Mouse (Mus musculus) urinary bladder, postnatal 4 days (tissue): Measurements from ENCODE around the gene Mrpl4.

Source experiments
- DNase-seq, 2 experiments: peaks; one replicate each; pipeline ENCODE4 v3.0.0; 2021 to 2022; ENCODE audit warnings: low spot score in 2 of 2

Mrpl4 gene

DNA sequence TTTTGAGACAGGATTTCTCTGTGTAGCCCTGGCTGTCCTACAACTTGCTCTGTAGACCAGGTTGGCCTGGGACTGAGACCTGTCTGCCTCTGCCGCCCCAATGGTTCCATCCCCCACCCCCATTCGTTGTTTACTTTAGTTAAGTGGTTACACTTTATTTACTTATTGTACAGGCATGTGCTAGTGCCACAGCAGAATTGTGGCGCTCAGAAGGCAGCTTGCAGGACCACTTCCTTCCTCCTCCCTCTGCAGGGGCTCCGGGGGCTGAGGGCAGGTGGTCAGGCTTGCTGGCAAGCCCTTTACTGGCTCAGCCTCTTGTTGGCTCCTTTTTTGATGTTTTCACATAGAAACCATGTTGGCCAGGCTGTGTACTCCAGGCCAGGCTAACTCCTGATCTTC is 14.6 kb downstream of the Mrpl4 start:
- no peak for DNase-seq

DNA sequence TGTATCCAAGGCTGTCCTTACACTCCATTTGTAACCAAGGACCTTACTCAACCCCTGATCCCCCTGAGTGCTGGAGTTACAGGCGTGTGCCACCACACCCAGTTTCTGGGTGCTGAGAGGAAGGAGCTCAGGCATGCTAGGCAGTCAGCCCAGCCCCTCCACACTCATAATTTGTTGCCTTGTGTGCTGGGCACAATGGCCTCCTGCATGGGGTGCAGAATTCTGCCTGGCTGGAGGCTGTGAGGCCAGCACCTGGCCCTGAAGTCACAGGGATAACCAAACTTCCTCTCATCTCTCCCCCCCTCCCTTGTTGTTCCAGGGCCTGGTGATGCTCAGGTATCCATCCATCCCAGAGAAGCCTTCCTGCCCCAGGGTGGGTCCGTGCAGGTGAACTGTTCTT is 16.1 kb downstream of the Mrpl4 start:
- no peak for DNase-seq

DNA sequence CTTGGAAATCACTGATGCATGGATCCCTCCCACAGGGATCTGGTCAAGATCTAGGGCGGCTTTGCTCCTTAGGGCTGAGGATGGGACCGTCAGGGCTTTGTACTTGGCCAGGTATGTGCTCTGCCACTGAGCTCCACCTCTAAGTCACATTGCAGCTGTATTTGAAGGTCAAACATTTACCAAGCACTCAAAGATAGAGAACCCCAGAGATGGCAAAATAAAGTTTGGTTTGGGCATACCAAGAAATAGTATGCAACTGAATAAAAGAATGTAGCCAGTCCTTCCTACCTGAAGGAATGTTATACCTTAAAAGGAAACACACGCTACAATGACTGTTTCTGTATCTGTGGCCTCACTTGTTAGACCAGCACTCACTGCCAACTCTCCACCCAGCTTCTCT is 18.8 kb downstream of the Mrpl4 start:
- no peak for DNase-seq

DNA sequence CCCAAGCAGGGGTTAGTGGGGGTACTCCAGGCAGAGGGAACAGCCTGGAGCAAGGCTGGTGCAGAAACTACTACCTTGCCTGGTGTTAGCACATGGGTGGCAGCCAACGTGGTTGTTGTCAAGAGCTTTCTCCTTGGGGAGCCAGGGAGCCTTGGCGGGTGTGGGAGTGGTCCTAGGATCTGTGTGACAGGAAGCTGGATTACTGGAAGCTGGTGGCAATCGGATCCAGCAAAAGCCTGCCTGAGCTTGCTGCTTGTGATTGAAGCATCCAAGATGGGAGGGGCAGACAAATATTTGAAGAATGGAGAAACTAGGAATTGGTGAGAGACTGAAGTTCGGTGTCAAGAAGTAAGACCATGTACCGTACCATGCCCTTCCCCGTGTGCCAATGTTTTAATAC is 19.8 kb downstream of the Mrpl4 start:
- no peak for DNase-seq

DNA sequence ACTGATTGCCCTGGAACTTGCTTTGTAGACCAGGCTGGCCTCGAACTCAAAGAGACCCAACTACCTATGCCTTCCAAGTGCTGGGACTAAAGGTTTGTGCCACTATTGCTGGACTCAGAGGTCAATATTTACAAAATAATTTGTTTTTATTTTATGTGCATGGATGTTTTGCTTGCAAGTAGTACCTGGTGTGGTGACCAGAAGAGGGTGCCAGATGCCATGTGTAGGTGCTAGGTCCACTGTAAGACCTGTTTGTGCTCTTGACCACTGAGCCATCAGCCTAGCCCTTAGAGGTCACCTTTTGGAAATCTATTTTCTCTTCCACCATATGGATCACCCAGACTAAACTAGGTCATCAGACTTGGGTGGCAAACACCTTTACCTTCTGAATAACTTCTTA is 20.2 kb downstream of the Mrpl4 start:
- DNase-seq, result no peak

DNA sequence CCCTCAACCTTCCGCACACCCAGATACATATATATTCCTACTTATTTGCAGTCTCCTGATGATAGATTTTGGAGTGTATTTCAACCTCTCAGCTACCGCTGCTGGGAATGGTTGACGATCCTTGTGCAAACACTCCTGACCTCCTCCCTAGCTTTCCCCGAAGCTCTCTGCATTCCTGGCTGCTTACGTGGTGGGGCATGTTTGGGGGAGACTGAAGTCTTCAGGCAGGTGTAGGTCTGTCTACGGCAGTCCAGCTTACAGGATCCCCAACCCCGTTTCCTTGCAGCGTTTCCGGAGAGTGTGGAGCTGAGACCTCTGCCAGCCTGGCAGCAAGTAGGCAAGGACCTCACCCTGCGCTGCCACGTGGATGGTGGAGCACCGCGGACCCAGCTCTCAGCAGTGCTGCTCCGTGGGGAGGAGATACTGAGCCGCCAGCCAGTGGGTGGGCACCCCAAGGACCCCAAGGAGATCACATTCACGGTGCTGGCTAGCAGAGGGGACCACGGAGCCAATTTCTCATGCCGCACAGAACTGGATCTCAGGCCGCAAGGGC is 22.8 kb downstream of the Mrpl4 start:
- DNase-seq, result no peak

DNA sequence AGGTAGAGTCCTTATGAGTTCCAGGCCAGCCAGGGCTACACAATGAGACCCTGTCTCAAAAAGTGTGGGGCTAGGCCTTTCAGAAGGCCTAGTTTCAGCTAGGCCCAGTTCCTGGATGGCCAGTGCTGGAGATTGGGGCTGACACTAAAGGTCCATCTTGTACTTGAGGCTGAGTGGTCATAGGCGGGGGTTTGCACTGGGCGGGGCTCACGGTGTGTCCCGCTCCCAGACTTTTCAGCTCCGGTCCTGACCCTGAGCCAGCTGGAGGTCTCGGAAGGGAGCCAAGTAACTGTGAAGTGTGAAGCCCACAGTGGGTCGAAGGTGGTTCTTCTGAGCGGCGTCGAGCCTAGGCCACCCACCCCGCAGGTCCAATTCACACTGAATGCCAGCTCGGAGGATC is 24.3 kb downstream of the Mrpl4 start:
- DNase-seq, result no peak

DNA sequence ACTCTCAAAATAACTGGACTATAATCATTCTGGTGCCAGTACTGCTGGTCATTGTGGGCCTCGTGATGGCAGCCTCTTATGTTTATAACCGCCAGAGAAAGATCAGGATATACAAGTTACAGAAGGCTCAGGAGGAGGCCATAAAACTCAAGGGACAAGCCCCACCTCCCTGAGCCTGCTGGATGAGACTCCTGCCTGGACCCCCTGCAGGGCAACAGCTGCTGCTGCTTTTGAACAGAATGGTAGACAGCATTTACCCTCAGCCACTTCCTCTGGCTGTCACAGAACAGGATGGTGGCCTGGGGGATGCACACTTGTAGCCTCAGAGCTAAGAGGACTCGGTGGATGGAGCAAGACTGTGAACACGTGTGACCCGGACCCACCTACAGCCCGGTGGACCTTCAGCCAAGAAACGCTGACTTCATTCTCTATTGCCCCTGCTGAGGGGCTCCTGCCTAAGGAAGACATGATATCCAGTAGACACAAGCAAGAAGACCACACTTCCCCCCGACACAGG is 25.3 kb downstream of the Mrpl4 start:
- no peak for DNase-seq

DNA sequence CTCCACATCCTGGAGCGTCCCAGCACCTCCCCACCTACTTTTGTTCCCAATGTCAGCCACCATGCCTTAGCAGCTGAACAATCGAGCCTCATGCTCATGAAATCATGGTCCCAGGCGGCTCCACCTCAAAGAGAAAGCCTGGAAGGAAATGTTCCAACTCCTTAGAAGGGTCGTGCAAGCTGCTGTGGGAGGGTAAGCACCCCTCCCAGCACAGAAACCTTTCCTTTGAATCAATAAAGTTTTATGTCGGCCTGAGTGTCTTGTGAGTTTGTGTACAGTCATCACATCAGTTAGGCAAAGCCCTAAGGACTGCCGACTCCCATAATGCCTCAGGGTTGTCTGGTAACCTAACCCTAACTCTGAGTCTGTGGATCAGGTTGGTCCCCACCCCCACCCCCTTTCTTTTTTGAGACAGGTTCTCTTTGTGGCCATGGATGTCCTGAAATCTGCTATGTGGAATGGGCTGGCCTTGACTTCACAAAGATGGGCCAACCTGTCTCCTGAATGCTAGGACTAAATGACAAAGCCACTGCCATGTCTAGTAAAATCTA is 26.1 kb downstream of the Mrpl4 start:
- DNase-seq, result no peak

DNA sequence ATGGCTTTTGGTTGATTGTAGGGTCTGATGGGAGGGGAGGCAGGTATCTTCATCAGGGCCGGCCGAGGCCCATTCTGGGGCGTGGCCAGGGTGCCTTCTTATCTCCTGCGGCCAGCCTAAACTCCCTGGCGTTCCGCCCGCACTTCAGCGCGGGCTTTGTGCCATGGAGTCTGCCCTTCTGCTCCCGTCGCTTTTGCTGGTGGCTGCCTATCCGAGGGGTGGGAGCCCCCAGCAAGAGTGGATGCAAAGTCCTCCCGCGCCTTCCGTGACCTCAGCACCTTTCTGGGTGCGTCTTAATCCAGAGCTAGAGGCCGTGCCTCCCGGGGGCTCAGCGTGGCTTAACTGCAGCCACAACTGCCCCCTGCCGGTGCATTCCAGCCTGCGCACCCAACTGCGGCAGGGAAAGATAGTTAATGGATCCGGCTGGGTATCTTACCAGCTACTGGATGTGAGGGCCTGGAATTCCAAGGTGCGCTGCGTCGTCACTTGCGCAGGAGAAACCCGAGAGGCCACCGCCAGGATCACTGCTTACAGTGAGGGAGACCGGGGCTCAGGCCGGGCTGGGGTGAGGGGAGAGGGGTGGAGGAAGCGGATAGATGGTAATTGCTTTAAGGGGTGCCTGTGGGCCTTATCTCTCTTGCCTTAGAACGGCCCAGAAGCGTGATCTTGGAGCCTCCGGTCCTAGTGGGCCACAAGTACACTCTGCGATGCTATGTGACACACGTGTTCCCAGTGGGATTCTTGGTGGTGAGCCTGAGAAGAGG is 26.9 kb downstream of the Mrpl4 start, which contains the start of gene Icam4:
Gene Icam4, plus strand, starts transcription at position 83 of the 764 bp plus-strand sequence.
- peak; percentile 78 to 84 for DNase-seq

DNA sequence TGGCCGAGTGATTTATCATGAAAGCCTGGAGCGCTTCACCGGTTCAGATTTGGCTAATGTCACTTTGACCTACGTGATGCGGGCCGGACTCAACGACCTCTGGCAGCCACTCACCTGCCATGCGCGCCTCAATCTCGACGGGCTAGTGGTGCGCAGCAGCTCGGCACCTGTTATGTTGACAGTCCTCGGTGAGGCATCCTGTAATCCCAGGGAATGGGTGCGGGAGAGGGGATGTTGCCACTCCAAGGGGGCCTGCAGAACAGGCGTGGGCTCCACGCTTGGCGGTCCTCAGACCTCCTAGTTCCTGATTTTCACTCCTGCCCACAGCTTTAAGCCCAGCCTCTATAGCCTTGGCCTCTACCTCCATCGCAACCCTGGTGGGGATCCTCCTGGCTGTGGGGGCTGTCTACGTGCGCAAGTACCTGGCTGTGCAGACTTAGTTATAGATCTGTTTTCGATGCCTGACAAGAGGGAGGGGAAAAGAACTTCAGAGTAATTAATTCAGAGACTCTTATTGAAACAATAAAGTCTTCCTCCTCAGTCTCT is 27.6 kb downstream of the Mrpl4 start:
- no peak for DNase-seq

DNA sequence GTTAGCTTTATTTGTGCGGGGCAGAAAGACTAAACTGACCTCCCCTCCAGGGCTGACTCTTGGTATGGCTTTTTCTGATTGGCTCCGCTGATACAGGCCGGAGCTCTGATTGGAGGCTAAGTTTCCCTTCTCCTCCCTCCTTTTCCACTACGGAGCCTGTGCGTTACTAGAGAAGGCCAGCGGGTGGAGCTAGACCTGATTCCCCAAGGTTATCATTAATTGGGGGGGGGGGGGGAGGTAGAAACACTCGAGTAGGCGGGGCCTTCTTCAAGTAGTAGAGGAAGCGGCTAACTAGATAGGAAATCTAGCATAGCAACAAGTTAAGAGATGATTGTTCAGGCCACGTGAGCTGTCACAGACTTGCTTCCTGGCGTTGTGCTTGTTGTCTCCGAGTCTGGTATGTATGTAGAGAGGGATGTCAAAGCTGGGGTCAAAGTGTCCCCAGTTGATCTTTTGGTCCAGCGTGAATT is 28.3 kb downstream of the Mrpl4 start:
- peak; percentile 80 to 90 for DNase-seq

DNA sequence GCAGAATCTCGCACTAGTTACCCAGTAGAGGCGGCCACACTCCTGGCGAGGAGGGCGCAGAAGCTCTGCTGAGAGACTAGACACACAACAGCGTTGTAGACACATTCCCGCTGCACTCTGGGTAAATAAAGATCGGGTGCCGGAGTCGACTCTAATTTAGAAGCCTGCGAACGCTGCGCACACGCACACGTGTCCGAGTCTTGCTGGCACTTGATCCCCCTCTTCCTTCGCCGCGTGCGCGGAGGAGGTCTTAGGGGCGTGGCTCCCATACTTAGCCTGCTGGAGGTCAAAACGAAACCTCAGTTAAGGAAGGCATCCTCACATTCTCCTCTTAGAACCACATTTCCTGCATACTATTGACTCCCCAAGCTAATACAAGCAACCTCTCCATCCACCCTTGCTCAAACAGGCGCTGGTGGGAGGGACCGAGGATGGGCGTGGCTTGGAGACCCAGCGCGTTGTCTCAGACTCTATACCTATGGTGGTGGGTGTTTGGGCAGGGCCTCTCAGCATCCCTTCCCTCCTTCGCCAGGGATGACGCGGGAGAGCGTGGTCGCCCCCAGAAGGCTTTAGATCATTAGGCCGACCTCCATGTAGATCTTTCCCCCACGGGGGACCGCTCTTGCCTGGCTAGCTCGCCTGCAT is 28.8 kb downstream of the Mrpl4 start:
- DNase-seq, result peak in 1 of 2 experiments; percentile 61

DNA sequence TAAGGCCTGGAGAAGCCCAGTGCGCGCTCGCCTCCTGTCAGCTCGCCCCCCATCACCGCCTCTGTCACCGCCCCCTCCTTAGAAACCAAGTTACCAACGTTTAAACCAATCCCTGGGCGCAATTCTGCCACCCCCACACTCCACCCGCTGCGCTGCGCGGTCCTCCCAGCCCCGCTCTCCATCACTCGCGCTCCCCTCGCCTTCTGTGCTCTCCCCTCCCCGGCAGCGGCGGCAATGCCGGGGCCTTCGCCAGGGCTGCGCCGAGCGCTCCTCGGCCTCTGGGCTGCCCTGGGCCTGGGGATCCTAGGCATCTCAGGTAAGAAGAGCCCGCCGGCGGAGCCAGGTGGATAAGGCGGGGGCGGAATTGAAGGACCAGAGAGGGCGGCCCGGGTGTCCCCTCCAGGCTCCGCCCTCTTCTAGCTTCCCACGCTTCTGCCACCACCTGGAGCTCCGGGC is 29.4 kb downstream of the Mrpl4 start, which contains the start of gene Icam5:
Gene Icam5, plus strand, starts transcription at position 178 of the 456 bp plus-strand sequence.
- peak in 1 of 2 experiments; percentile 21 for DNase-seq

DNA sequence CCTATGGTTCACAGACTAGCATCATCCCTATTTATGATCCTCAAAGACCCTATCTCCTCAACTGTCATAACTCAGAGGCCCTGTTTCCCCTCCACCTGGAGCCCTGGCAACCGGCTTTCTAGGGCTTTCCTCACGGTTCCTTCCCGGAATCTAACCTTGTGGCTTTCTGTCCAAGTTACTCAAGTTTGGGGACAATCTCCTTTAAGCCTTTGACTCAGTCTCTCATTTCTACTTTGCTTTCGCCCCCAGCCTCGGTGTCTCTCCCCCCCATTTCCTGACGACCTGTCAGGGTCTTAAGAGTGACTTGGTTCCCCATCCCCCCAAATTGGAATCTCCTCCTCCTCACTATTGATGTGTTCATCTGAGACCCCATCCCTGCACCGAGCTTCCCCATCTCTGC is 30.0 kb downstream of the Mrpl4 start:
- no peak for DNase-seq

DNA sequence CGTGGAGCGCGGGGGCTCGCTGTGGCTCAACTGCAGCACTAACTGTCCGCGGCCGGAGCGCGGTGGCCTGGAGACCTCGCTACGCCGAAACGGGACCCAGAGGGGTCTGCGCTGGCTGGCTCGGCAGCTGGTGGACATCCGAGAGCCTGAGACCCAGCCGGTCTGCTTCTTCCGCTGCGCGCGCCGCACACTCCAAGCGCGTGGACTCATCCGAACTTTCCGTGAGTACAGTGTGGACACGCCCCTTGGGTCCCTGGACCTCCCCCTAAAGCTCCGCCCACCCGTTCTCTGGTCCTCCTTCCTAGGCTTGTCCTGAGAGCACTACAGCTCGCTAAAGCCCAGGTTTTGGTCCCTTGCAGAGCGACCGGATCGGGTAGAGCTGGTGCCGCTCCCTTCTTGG is 30.6 kb downstream of the Mrpl4 start:
- peak; percentile 74 to 88 for DNase-seq

DNA sequence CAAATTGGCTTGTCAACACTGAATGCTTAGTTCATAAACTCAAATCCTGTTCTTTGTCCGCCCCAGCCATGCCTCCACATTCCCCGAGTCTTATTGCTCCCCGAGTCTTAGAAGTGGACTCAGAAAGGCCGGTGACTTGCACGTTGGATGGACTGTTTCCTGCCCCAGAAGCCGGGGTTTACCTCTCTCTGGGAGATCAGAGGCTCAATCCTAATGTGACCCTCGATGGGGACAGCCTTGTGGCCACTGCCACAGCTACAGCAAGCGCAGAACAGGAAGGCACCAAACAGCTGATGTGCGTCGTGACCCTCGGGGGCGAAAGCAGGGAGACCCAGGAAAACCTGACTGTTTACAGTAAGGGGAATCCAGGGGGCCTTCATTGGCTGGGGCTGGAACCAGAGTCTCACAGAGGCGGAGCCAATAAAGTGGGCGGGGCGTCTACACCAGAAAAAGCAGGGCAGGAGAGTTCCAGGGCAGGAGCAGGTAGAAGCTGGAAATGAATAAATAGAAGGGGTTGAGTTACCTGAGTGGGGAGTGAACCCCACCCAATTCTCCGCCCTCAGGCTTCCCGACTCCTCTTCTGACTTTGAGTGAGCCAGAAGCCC is 32.0 kb downstream of the Mrpl4 start:
- no peak for DNase-seq

DNA sequence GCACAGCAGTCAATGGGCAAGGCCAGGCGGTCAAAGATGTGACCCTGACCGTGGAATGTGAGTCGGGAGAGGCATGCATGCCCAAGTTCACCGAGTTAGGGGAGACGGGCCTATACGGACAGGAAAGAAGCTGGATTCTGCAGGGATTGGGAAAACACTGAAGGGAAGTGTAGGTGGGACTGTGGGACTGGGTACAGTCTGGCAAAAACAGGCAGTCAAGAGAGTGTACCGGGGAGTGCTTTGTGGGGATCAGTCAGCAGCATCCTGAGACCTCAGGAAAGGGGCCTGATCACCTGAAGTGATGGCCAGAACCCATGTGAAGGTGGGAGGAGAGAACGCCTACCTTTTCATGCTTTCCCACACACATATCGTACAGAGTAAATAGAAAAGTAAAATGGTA is 33.0 kb downstream of the Mrpl4 start:
- DNase-seq, result no peak

DNA sequence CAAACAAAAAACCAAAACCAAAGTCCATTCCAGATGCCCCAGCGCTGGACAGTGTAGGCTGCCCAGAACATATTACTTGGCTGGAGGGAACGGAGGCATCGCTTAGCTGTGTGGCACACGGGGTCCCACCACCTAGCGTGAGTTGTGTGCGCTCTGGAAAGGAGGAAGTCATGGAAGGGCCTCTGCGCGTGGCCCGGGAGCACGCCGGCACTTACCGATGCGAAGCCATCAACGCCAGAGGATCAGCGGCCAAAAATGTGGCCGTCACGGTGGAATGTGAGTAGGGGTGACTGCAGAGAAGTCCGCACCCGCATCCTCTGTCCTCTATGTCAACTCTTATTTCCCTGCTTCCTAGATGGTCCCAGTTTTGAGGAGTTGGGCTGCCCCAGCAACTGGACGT is 33.6 kb downstream of the Mrpl4 start:
- DNase-seq, result no peak

DNA sequence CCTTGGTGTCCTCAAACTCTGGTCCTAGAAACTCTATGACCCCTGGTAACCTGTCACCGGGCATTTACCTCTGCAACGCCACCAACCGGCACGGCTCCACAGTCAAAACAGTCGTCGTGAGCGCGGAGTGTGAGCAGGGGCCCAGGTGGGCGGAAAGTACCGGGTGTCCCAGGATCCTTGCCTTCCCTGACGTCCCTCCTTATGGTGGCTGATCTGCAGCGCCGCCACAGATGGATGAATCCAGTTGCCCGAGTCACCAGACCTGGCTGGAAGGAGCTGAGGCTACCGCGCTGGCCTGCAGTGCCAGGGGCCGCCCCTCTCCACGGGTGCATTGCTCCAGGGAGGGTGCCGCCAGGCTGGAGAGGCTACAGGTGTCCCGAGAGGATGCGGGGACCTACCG is 34.1 kb downstream of the Mrpl4 start:
- no peak for DNase-seq

DNA sequence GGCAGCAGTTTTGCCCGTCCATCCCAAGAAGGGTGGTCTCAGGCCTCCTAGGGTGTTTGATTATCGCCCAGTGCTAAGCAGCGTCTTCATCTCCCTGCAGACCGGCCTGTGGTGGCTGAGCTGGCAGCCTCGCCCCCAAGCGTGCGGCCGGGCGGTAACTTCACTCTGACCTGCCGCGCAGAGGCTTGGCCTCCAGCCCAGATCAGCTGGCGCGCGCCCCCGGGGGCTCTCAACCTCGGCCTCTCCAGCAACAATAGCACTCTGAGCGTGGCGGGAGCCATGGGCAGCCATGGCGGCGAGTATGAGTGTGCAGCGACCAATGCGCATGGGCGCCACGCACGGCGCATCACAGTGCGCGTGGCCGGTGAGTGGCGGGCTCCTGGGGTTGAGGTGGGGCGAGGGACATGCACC is 34.9 kb downstream of the Mrpl4 start:
- peak in 1 of 2 experiments; percentile 37 for DNase-seq

DNA sequence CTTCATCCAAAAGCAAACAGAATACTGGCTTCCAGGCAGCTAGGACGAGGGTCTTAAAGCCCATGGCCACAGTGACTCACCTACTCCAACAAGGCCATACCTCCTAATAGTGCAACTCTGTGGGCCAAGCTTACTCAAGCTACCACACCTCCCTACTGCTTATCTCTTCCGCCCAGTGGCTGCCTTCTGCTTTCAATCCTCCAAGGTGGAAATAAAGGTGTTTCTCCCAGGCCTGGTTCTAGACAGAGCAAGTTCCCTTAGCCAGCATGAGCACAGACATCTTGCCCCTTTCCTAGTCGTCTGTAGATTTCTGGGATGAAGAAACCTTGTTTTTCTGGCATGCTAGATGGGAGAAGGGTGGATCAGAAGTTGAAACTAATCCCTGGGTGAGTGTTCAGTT is 37.2 kb downstream of the Mrpl4 start:
- no peak for DNase-seq
